Mouse (Mus musculus) embryonic fibroblast, embryonic 13.5 days (primary cell): ENCODE measurements around the gene Ube4b. TPM values are rescaled to one million over a fixed set of nuclear protein-coding genes. Genes with fewer than 3 reads are reported as not detected.

Experiments used
- H3K27ac ChIP-seq: 2 replicates; pipeline ENCODE4 v1.5.1; 2012; ENCODE audit warnings: low read length, control low read depth, inconsistent platforms; ENCODE audit not compliant: insufficient read depth
- H3K4me1 ChIP-seq: 2 replicates; pipeline ENCODE4 v1.6.1; 2011; ENCODE audit warnings: low read length; ENCODE audit not compliant: control insufficient read depth, insufficient read depth
- H3K4me3 ChIP-seq: 2 replicates; pipeline ENCODE4 v1.5.1; 2011; ENCODE audit warnings: mild to moderate bottlenecking, control low read depth, low read length; ENCODE audit not compliant: insufficient read depth
- CTCF ChIP-seq: IDR thresholded peaks from 2 replicates; pipeline ENCODE4 v1.5.1; 2011; ENCODE audit warnings: mild to moderate bottlenecking, control low read depth, low read length, moderate library complexity, borderline replicate concordance; ENCODE audit not compliant: insufficient read depth
- POLR2A ChIP-seq: IDR thresholded peaks from 2 replicates; pipeline ENCODE4 v1.6.1; 2011; ENCODE audit warnings: low read depth, mild to moderate bottlenecking, control low read depth, low read length, moderate library complexity
- polyA plus RNA-seq: library from polyadenylated mRNA; stranded (reverse); fragments of >200 nt; gene quantifications from 2 replicates; pipeline ENCODE4 v1.2.4, GENCODE M21; 2011; ENCODE audit warnings: low read depth; ENCODE audit not compliant: missing spikeins, insufficient read length

The Ube4b gene
- polyA plus RNA-seq, 1 experiment, result 86.6 TPM

- Histone ChIP-seq H3K27ac (no peak overlapping the region), H3K4me1 (no peaks in the 10 kb centered on the region), H3K4me3 (no peak overlapping the region)
- TF ChIP-seq POLR2A (no peak), CTCF (no peak)
Observed at GRCm38 (mm10) chr4:149339426-149340214, 86.9 kb downstream of the Ube4b start.

GRCm38 (mm10) chr4:149338137-149338536 is 88.4 kb downstream of the Ube4b start:
- TF ChIP-seq CTCF (no peak), POLR2A (no peak)
- no peaks in the 10 kb centered on the region for H3K4me1 ChIP-seq
- H3K27ac ChIP-seq, result no peak overlapping the region
- H3K4me3 ChIP-seq, result no peak overlapping the region

- no peak overlapping the region for H3K27ac ChIP-seq
- no peaks in the 10 kb centered on the region for H3K4me1 ChIP-seq
- no peak overlapping the region for H3K4me3 ChIP-seq
- no peak for TF ChIP-seq POLR2A
- no peak for TF ChIP-seq CTCF
Observed at GRCm38 (mm10) chr4:149337353-149337752, 89.2 kb downstream of the Ube4b start.

GRCm38 (mm10) chr4:149336302-149336701 is 90.2 kb downstream of the Ube4b start:
- Histone ChIP-seq H3K27ac (no peak overlapping the region), H3K4me3 (no peak overlapping the region), H3K4me1 (no peaks in the 10 kb centered on the region)
- no peak for TF ChIP-seq POLR2A
- no peak for TF ChIP-seq CTCF

GRCm38 (mm10) chr4:149334881-149335280 is 91.7 kb downstream of the Ube4b start:
- TF ChIP-seq CTCF (no peak), POLR2A (no peak)
- Histone ChIP-seq H3K4me3 (no peak overlapping the region), H3K4me1 (no peaks in the 10 kb centered on the region), H3K27ac (no peak overlapping the region)

DNA sequence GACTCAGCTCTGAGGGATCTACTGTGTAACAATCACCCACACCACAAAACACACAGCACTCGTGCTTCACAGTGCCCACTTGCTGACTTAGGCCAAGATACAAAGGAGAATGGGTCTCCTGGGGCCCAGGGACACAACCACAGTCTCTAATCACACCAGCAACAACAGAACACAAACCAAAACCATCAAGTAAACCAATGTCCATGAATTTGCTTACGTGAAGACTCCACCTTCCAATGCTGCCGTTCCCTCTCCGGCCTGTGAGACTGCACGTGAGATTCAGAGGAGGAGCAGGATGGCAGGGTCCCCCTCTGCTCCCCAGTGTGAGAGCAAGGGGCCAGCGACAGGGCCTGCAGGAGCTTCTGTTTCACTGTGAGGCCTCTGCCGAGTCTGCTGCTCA is 93.8 kb downstream of the Ube4b start:
- no peaks in the 10 kb centered on the region for H3K4me1 ChIP-seq
- TF ChIP-seq POLR2A (no peak), CTCF (no peak)
- H3K4me3 ChIP-seq, result no peak overlapping the region
- H3K27ac ChIP-seq, result no peak overlapping the region

DNA sequence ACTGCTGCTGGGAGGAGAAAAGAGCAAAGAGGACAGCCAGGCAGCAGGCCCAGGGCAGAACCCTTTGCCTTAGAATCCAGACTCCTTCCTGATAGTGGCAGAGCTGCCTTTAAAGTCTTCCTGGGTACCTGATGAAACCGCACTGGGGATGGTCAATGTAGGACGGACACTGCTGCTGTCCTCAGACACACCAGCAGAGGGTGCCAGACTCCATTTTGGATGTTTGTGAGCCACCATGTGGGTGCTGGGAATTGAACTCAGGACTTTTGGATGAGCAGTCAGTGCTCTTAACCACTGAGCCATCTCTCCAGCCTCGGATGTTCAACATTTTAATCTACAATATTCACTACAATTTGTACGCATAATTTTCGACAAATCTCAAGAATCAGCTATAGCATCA is 96.1 kb downstream of the Ube4b start:
- TF ChIP-seq POLR2A (no peak), CTCF (peak; percentile 28; the same call in 1 of the 2 replicates)

DNA sequence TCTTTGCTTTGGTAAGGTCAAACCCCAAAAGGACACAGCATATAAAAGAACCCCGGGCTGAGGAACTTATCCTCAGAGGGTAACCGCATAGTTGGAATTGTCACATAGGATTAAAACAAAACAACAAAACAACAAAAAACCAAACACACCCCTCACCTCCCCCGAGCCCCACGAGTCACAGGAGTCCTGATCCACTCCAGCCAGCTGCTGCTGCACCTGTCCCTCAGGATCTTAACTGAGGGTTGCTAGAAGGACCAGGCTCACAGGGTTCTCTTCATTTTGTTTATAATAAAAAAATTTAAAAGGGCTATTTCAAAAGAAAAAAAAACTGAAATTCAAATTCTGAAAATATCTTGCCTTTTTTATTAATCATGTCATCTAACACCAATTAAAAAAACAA is 97.8 kb downstream of the Ube4b start:
- no peak overlapping the region for H3K4me3 ChIP-seq
- H3K4me1 ChIP-seq, result no peaks in the 10 kb centered on the region
- TF ChIP-seq POLR2A (no peak), CTCF (no peak)
- H3K27ac ChIP-seq, result no peak overlapping the region

More for the DNA sequence above, 96.1 kb downstream of the Ube4b start:
- H3K27ac ChIP-seq, result no peak overlapping the region
- no peak overlapping the region for H3K4me3 ChIP-seq
- no peaks in the 10 kb centered on the region for H3K4me1 ChIP-seq

DNA sequence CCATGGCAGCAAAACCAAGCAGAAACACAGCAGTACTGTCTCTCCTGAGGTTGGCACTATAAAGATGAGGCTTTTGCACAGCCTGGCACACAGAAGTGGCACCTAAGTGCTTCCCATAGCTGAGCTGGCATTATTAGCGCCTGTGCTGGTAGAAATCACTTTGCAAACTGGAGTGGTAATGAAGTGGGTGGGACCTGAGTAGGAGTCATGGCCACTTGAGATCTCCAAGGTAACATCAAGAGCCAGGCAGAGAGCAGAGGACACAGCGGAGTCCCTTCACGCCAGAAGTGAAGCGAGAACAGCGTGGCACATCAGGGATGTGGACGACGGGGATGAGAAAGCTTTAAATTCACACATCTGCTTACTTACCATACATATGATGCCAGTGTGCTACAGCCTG is 99.3 kb downstream of the Ube4b start:
- Histone ChIP-seq H3K27ac (no peak overlapping the region), H3K4me3 (no peak overlapping the region), H3K4me1 (no peaks in the 10 kb centered on the region)
- TF ChIP-seq POLR2A (no peak), CTCF (no peak)

DNA sequence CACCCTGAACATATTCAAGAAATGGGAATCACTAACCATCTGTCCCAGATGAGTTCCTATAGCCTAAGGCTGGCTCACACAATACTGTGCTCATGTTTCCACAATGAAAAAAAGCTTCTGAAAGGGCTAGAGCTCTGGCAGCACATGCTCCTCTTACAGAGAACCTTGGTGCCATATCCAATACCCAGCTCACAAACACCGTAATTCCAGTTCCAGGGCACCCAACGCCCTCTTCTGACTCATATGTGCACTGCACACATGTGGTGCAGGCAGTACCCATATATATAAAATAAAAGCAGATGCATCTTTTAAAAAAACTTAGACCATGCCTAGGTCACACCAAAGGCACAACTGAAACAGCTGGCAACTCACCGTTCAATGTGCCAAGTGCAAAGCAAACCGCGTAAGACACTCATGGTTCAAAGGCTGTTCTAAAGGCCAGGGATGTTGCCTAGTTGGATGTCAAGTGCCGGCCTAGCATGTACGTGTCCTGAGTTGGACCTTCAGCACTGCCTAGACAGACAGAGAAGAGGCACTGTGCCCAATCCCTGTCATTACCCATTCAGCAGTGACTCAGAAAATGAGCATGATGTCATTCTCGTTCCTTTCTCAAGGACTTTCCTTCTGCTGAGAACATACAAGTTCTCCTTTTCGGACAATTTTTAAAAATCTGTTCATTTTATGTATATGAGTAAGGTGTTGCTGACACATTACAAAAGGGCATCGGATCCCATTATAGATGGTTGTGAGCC is 101.0 kb downstream of the Ube4b start:
- TF ChIP-seq POLR2A, result no peak
- no peak for TF ChIP-seq CTCF
- Histone ChIP-seq H3K4me3 (no peak overlapping the region), H3K4me1 (no peaks in the 10 kb centered on the region), H3K27ac (no peak overlapping the region)
